8 mouse cellular contexts compared by ENCODE assay signal in genomic region chr15:101253563-101253885, GRCm38 (mm10). TPM values are rescaled to one million over a fixed set of nuclear protein-coding genes. Genes with fewer than 3 reads are reported as not detected.
DNase-seq lines count a peak whose midpoint lies in the region; ATAC-seq and TF ChIP-seq lines count a peak whose summit lies in the region.

No protein-coding gene starts in this region.

- intact Hi-C loops in heart, postnatal 14 days (cut with DNase I), result no loop called here

- WGBS in heart, embryonic 12.5 days, result 29% methylated on average over 3 of the region's 3 CpGs
- 27% methylated on average over 3 of the region's 3 CpGs for WGBS in forebrain, embryonic 15.5 days
- whole genome bisulfite sequencing in liver, embryonic 15.5 days (ENCODE audit: insufficient replicate concordance), result 23% methylated on average over 3 of the region's 3 CpGs

- in situ Hi-C loops in CH12.LX (cut with MboI; ENCODE audit: low pct_ligation_motif_present, low pct_unique_long_range_greater_than_20kb, low sequenced_read_pairs), result no loop called here

- H3K27ac ChIP-seq in heart, embryonic 12.5 days (ENCODE audit: poor library complexity, severe bottlenecking), result peak overlapping the region; percentile 79; the same call in 1 of the 2 replicates
- H3K27ac ChIP-seq in CH12.LX (ENCODE audit: insufficient read depth, low read depth), result no peak overlapping the region
- H3K27ac ChIP-seq in forebrain, embryonic 15.5 days (replicated peaks), result no peak overlapping the region
- H3K27ac ChIP-seq in liver, embryonic 15.5 days (replicated peaks), result no peak overlapping the region

- peaks cover 36% of the 10 kb centered on the region for H3K4me1 ChIP-seq in heart, embryonic 12.5 days (replicated peaks)
- peaks cover 32 to 58% of the 10 kb centered on the region in 2 experiments for H3K4me1 ChIP-seq in CH12.LX (ENCODE audit: control insufficient read depth in 1 of 2, insufficient read depth in 2 of 2)
- peaks cover 12% of the 10 kb centered on the region for H3K4me1 ChIP-seq in forebrain, embryonic 15.5 days
- peaks cover 10% of the 10 kb centered on the region for H3K4me1 ChIP-seq in liver, embryonic 15.5 days (replicated peaks)

- peak; percentile 73 for TF ChIP-seq EP300 in CH12.LX (IDR thresholded peaks at IDR 0.05; ENCODE audit: low read length)

- H3K9me3 ChIP-seq in heart, embryonic 12.5 days (replicated peaks), result no peaks in the 10 kb centered on the region
- H3K9me3 ChIP-seq in CH12.LX (replicated peaks; ENCODE audit: low read length), result peaks cover 39% of the 10 kb centered on the region
- no peaks in the 10 kb centered on the region for H3K9me3 ChIP-seq in forebrain, embryonic 15.5 days
- H3K9me3 ChIP-seq in liver, embryonic 15.5 days (replicated peaks), result no peaks in the 10 kb centered on the region

- no peak for TF ChIP-seq POLR2A in CH12.LX (IDR thresholded peaks at IDR 0.05; ENCODE audit: low read depth, low read length)

- H3K27me3 ChIP-seq in heart, embryonic 12.5 days (replicated peaks), result no peaks in the 10 kb centered on the region
- H3K27me3 ChIP-seq in CH12.LX (replicated peaks), result peaks cover 40% of the 10 kb centered on the region
- H3K27me3 ChIP-seq in forebrain, embryonic 15.5 days, result no peaks in the 10 kb centered on the region
- H3K27me3 ChIP-seq in liver, embryonic 15.5 days, result peaks cover 43% of the 10 kb centered on the region

- no peak for TF ChIP-seq CTCF in CH12.LX (conservative IDR thresholded peaks at IDR 0.05 in 1 of 2, IDR thresholded peaks at IDR 0.05 in 1 of 2; ENCODE audit: low read depth in 2 of 2, low read length in 2 of 2)

- peak overlapping the region; percentile 77 for H3K4me3 ChIP-seq in heart, embryonic 12.5 days
- H3K4me3 ChIP-seq in CH12.LX (replicated peaks in 1 of 3; ENCODE audit: low read depth in 2 of 3, low read length in 2 of 3, poor library complexity in 1 of 3), result peak overlapping the region; percentile 36 to 55 (median 48)
- peak overlapping the region; percentile 74 for H3K4me3 ChIP-seq in forebrain, embryonic 15.5 days
- peak overlapping the region; percentile 51 for H3K4me3 ChIP-seq in liver, embryonic 15.5 days (replicated peaks)

- peak overlapping the region; percentile 86 for H3K4me2 ChIP-seq in heart, embryonic 12.5 days
- H3K4me2 ChIP-seq in CH12.LX (ENCODE audit: insufficient read depth, low read depth, poor library complexity, severe bottlenecking), result peak overlapping the region; percentile 88; the same call in 1 of the 2 replicates
- H3K4me2 ChIP-seq in forebrain, embryonic 15.5 days (replicated peaks), result peak overlapping the region; percentile 97
- peak overlapping the region; percentile 72 for H3K4me2 ChIP-seq in liver, embryonic 15.5 days

- no peaks in the 10 kb centered on the region for H3K79me2 ChIP-seq in CH12.LX (replicated peaks; ENCODE audit: control insufficient read depth, extremely low read depth, insufficient read depth, poor library complexity, severe bottlenecking)

- DNase-seq in heart, postnatal 14 days, result no peak
- no peak for DNase-seq in CH12.LX (ENCODE audit: extremely low read depth)
- no peak for DNase-seq in urinary bladder, postnatal 10 days (ENCODE audit: low spot score)
- no peak for DNase-seq in right cerebral cortex, adult 18-20 months
- DNase-seq in adrenal gland, postnatal 4 days (ENCODE audit: low spot score in 2 of 2), result no peak

- dilution Hi-C loops in CH12.LX (cut with MboI; ENCODE audit: extremely low pct_ligation_motif_present, extremely low pct_unique_long_range_greater_than_20kb, low sequenced_read_pairs), result no loop called here

- peak overlapping the region; percentile 97 for H3K9ac ChIP-seq in heart, embryonic 12.5 days
- H3K9ac ChIP-seq in CH12.LX (ENCODE audit: insufficient read depth, low read depth), result no peak overlapping the region
- H3K9ac ChIP-seq in forebrain, embryonic 15.5 days (replicated peaks), result peak overlapping the region; percentile 85; the same call in 1 of the 2 replicates
- no peak overlapping the region for H3K9ac ChIP-seq in liver, embryonic 15.5 days

- H3K36me3 ChIP-seq in heart, embryonic 12.5 days, result no peaks in the 10 kb centered on the region
- H3K36me3 ChIP-seq in CH12.LX (replicated peaks in 1 of 2; ENCODE audit: control insufficient read depth in 1 of 2, insufficient read depth in 1 of 2, low read length in 1 of 2), result no peaks in the 10 kb centered on the region
- no peaks in the 10 kb centered on the region for H3K36me3 ChIP-seq in forebrain, embryonic 15.5 days
- H3K36me3 ChIP-seq in liver, embryonic 15.5 days (replicated peaks), result no peaks in the 10 kb centered on the region

- TF ChIP-seq RAD21 in CH12.LX (IDR thresholded peaks at IDR 0.05; ENCODE audit: low read depth, low read length), result no peak

- peak; percentile 13; the same call in 1 of the 2 replicates for ATAC-seq in heart, embryonic 12.5 days (ENCODE audit: insufficient number of reproducible peaks, low FRiP score)
- ATAC-seq in forebrain, embryonic 15.5 days (replicated peaks), result peak; percentile 6; the same call in 1 of the 2 replicates
- ATAC-seq in liver, embryonic 15.5 days (ENCODE audit: insufficient read depth), result no peak

TF ChIP-seq in CH12.LX, 34 proteins besides CTCF, POLR2A, EP300 and RAD21:
- TF ChIP-seq PAX5 (IDR thresholded peaks at IDR 0.05; ENCODE audit: low read length) (no peak), E2F4 (IDR thresholded peaks at IDR 0.05; ENCODE audit: insufficient replicate concordance, low read depth, low read length) (no peak), MEF2A (IDR thresholded peaks at IDR 0.05; ENCODE audit: borderline replicate concordance, low read depth, low read length) (no peak), GABPA (IDR thresholded peaks at IDR 0.05; ENCODE audit: insufficient replicate concordance, low read depth, low read length) (no peak), TCF12 (IDR thresholded peaks at IDR 0.05; ENCODE audit: low read depth, low read length) (0 out of 2 replicates have a peak, but pooled peaks have one; percentile 33), MAX (IDR thresholded peaks at IDR 0.05; ENCODE audit: low read length) (0 out of 2 replicates have a peak, but pooled peaks have one; percentile 12), SIN3A (IDR thresholded peaks at IDR 0.05; ENCODE audit: low read length) (no peak)

RNA-seq across cellular contexts. Expression of gene Nr4a1, which starts 0.5 kb away (rescaled TPM):
- 14.4 and 17.4 TPM in 2 replicates for polyA plus RNA-seq in heart, embryonic 12.5 days (2016; fragmentation: Nextera tagmentation; extraction: Ambion mirVana)
- total RNA-seq in heart, postnatal 14 days (2021), result 10 to 100 TPM; 14.0 to 63.1 TPM
- total RNA-seq in CH12.LX (2012; rRNA removed) (0.42 and 0.89 TPM in 2 replicates), CH12.LX (2014; rRNA removed) (0.57 and 0.60 TPM in 2 replicates)
- polyA plus RNA-seq in CH12.LX (2012; ENCODE audit: insufficient read length, low read depth), result 1.1 and 1.6 TPM in 2 replicates
- 3.7 and 4.3 TPM in 2 replicates for polyA plus RNA-seq in forebrain, embryonic 15.5 days (2015; fragmentation: Nextera tagmentation; extraction: Ambion mirVana)
- polyA plus RNA-seq in liver, embryonic 15.5 days (2015; fragmentation: Nextera tagmentation; extraction: Ambion mirVana), result 0.68 and 0.83 TPM in 2 replicates
- 10 to 100 TPM; 64.5 to 79.0 TPM for total RNA-seq in adrenal gland, postnatal 4 days (2021)

RNA-seq across cellular contexts. Expression of gene Grasp, which starts 29.5 kb away (rescaled TPM):
- polyA plus RNA-seq in heart, embryonic 12.5 days (2016; fragmentation: Nextera tagmentation; extraction: Ambion mirVana), result 6.6 and 7.3 TPM in 2 replicates
- total RNA-seq in heart, postnatal 14 days (2021), result 10 to 100 TPM; 12.9 to 14.0 TPM
- total RNA-seq in CH12.LX (2012; rRNA removed), result 2.9 and 6.7 TPM in 2 replicates
- 1.4 and 2.3 TPM in 2 replicates for total RNA-seq in CH12.LX (2014; rRNA removed)
- polyA plus RNA-seq in CH12.LX (2012; ENCODE audit: insufficient read length, low read depth), result 2.4 TPM in 2 replicates
- 1.3 and 1.7 TPM in 2 replicates for polyA plus RNA-seq in forebrain, embryonic 15.5 days (2015; fragmentation: Nextera tagmentation; extraction: Ambion mirVana)
- 0.37 and 0.46 TPM in 2 replicates for polyA plus RNA-seq in liver, embryonic 15.5 days (2015; fragmentation: Nextera tagmentation; extraction: Ambion mirVana)
- total RNA-seq in adrenal gland, postnatal 4 days (2021), result 10 to 100 TPM; 18.6 to 20.3 TPM

RNA-seq across cellular contexts. Expression of gene Atg101, which starts 30.5 kb away (rescaled TPM):
- 46.6 and 49.7 TPM in 2 replicates for polyA plus RNA-seq in heart, embryonic 12.5 days (2016; fragmentation: Nextera tagmentation; extraction: Ambion mirVana)
- total RNA-seq in heart, postnatal 14 days (2021), result 10 to 100 TPM; 24.7 to 25.5 TPM
- total RNA-seq in CH12.LX (2012; rRNA removed) (56.9 and 58.8 TPM in 2 replicates), CH12.LX (2014; rRNA removed) (61.2 and 61.3 TPM in 2 replicates)
- 49.1 and 55.9 TPM in 2 replicates for polyA plus RNA-seq in CH12.LX (2012; ENCODE audit: insufficient read length, low read depth)
- 86.4 and 86.8 TPM in 2 replicates for polyA plus RNA-seq in forebrain, embryonic 15.5 days (2015; fragmentation: Nextera tagmentation; extraction: Ambion mirVana)
- 25.5 and 27.3 TPM in 2 replicates for polyA plus RNA-seq in liver, embryonic 15.5 days (2015; fragmentation: Nextera tagmentation; extraction: Ambion mirVana)
- total RNA-seq in adrenal gland, postnatal 4 days (2021), result 10 to 100 TPM; 37.8 to 38.9 TPM

RNA-seq across cellular contexts. Expression of gene 6030408B16Rik, which starts 39.5 kb away (rescaled TPM):
- 0.73 and 0.83 TPM in 2 replicates for polyA plus RNA-seq in heart, embryonic 12.5 days (2016; fragmentation: Nextera tagmentation; extraction: Ambion mirVana)
- 1 to 10 TPM; 1.7 to 1.8 TPM for total RNA-seq in heart, postnatal 14 days (2021)
- total RNA-seq in CH12.LX (2012; rRNA removed) (0.13 TPM in 1 of 2 replicates, not detected in the other), CH12.LX (2014; rRNA removed) (0.17 and 0.20 TPM in 2 replicates)
- not detected in 2 replicates for polyA plus RNA-seq in CH12.LX (2012; ENCODE audit: insufficient read length, low read depth)
- polyA plus RNA-seq in forebrain, embryonic 15.5 days (2015; fragmentation: Nextera tagmentation; extraction: Ambion mirVana), result 0.37 and 0.48 TPM in 2 replicates
- polyA plus RNA-seq in liver, embryonic 15.5 days (2015; fragmentation: Nextera tagmentation; extraction: Ambion mirVana), result 0.30 and 0.81 TPM in 2 replicates
- 1 to 10 TPM; 2.6 to 3.4 TPM for total RNA-seq in adrenal gland, postnatal 4 days (2021)

Comparison
In these comparisons a context has a peak if more than half of its experiments do, and no peak if none do; other contexts are left out.
1. H3K9ac ChIP-seq: peak in heart, embryonic 12.5 days (single experiment) and forebrain, embryonic 15.5 days (single experiment); none in CH12.LX (single experiment) and liver, embryonic 15.5 days (single experiment).
2. Peak in every context shown above with its lines, with median percentiles within 50 percentile points of each other: H3K4me2 ChIP-seq and H3K4me3 ChIP-seq.